Mouse (Mus musculus) embryonic fibroblast, embryonic 13.5 days (primary cell): ENCODE results near the gene Slc25a26.

ENCODE experiments used
- CTCF ChIP-seq: IDR thresholded peaks from 2 replicates; pipeline ENCODE4 v1.5.1; 2011; ENCODE audit warnings: mild to moderate bottlenecking, control low read depth, low read length, moderate library complexity, borderline replicate concordance; ENCODE audit not compliant: insufficient read depth
- POLR2A ChIP-seq: IDR thresholded peaks from 2 replicates; pipeline ENCODE4 v1.6.1; 2011; ENCODE audit warnings: low read depth, mild to moderate bottlenecking, control low read depth, low read length, moderate library complexity

- no peak for TF ChIP-seq CTCF
- TF ChIP-seq POLR2A, result no peak
Observed at GRCm38 (mm10) chr6:94565766-94566165, 65.6 kb downstream of the Slc25a26 start.
